Mouse (Mus musculus): ENCODE measurements around the gene Abcb5. TPM values are rescaled to one million over a fixed set of nuclear protein-coding genes. Genes with fewer than 3 reads are reported as not detected.

The Abcb5 gene
- polyA plus RNA-seq, 2 experiments: 0.03 TPM; not detected in 1

DNA sequence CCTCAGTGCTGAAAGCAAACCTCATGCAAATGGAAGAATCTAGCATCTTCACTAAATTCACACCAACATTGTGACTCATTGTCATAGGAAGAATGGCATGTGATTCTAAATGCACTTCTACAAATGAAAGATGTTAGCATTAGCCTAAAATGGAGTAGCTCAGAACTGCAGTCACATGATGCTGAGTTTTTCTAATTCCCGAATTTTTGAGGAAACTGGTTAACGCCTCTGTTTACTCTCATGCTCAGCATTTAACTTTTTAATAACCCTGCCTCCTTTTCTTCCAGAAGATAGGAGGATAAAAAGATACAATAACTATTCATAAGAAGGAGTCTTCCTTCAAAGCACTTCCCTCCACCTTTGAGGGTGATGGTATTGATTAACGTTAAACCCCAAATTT is 121.4 kb downstream of the Abcb5 start:
- Histone ChIP-seq H3K4me2 (replicated peaks; ENCODE audit: low read depth, low read length, severe bottlenecking) (no peak overlapping the region), H3K9me3 (ENCODE audit: control insufficient read depth, low read length) (no peaks in the 10 kb centered on the region), H3K4me1 (ENCODE audit: control insufficient read depth, insufficient read depth, low read length) (peaks cover 5% of the 10 kb centered on the region), H3K36me3 (ENCODE audit: control insufficient read depth, insufficient read depth, low read length) (no peaks in the 10 kb centered on the region), H3K9ac (ENCODE audit: low read depth, low read length, severe bottlenecking) (no peak overlapping the region), H3K4me3 (replicated peaks; ENCODE audit: low read length) (no peak overlapping the region), H3K27me3 (ENCODE audit: control insufficient read depth, insufficient read depth, low read length) (peaks cover 90% of the 10 kb centered on the region), H3K27ac (replicated peaks; ENCODE audit: low read depth, low read length) (no peak overlapping the region)
- DNase-seq (ENCODE audit: low spot score): no peak
- no peak for ATAC-seq (ENCODE audit: low FRiP score, low read depth)
- WGBS: 12% methylated on average over 3 of the region's 3 CpGs
- TF ChIP-seq POLR2A (IDR thresholded peaks at IDR 0.05; ENCODE audit: borderline replicate concordance, extremely low read depth, insufficient read depth, insufficient read length): no peak

DNA sequence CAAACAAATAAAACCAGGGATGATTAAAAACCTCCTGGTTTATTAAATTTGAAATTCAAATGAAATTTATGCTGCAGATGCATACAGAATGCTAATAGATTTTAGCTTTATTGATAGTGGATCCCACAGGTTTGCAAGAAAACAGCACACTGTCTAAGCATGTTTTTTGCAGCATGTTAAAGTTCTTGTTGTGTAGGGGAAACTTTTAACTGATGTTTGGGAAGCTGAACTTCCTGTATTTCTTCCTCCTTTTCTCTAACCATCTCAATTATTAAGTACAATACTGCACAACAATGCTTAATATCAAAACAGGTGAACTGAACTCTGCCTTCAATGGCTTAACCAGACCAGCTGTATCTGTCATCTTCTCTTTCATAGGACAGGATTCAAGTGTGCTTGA is 122.1 kb downstream of the Abcb5 start:
- Histone ChIP-seq H3K9me3 (ENCODE audit: control insufficient read depth, low read length) (no peaks in the 10 kb centered on the region), H3K27me3 (ENCODE audit: control insufficient read depth, insufficient read depth, low read length) (peaks cover 90% of the 10 kb centered on the region), H3K4me1 (ENCODE audit: control insufficient read depth, insufficient read depth, low read length) (peaks cover 5% of the 10 kb centered on the region), H3K27ac (replicated peaks; ENCODE audit: low read depth, low read length) (no peak overlapping the region), H3K36me3 (ENCODE audit: control insufficient read depth, insufficient read depth, low read length) (no peaks in the 10 kb centered on the region), H3K9ac (ENCODE audit: low read depth, low read length, severe bottlenecking) (no peak overlapping the region), H3K4me2 (replicated peaks; ENCODE audit: low read depth, low read length, severe bottlenecking) (no peak overlapping the region), H3K4me3 (replicated peaks; ENCODE audit: low read length) (no peak overlapping the region)
- no peak for ATAC-seq (ENCODE audit: low FRiP score, low read depth)
- no peak for DNase-seq (ENCODE audit: low spot score)
- no peak for TF ChIP-seq POLR2A (IDR thresholded peaks at IDR 0.05; ENCODE audit: borderline replicate concordance, extremely low read depth, insufficient read depth, insufficient read length)

DNA sequence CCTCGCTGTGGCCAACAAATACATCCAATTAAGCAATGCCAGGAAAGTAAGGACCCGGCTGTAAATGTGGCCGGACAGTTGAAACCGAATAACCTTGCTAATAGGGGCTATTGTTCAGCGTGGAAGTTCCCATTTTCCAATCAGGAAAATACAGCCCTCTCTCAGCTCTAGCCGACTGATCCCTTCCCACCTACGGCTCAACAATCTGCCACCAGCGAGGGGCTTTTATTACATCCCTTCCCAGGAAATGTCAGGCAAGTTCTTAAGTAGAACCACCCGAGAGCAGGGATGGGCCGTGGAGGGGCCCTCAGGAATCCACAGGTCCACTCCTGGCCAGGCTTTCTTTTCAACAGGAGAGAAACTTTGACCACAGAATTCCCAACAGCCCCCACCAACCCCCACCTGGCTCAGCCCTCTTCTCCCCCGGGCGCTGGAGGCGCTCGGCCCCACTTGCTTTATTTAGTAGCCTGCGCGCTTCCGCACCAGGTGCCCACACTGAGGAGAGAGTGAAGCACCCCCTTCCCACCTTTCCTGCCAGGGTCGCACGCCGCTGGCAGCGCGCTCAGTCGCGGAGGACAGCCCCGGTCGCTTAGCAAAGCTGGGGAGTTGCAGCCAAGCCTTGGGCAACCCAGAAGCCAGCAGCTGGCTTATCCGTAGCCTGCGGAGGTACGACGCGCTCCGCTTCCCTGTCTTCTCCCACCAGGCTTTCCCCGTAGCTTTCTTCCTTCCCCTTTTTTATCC is 123.4 kb downstream of the Abcb5 start:
- ATAC-seq (ENCODE audit: low FRiP score, low read depth) (no peak; the same call in 1 of the 2 replicates), DNase-seq (ENCODE audit: low spot score) (no peak)
- Histone ChIP-seq H3K4me2 (replicated peaks; ENCODE audit: low read depth, low read length, severe bottlenecking) (peak overlapping the region; percentile 34), H3K4me1 (ENCODE audit: control insufficient read depth, insufficient read depth, low read length) (peaks cover 5% of the 10 kb centered on the region), H3K9me3 (ENCODE audit: control insufficient read depth, low read length) (no peaks in the 10 kb centered on the region), H3K36me3 (ENCODE audit: control insufficient read depth, insufficient read depth, low read length) (no peaks in the 10 kb centered on the region), H3K27me3 (ENCODE audit: control insufficient read depth, insufficient read depth, low read length) (peaks cover 90% of the 10 kb centered on the region), H3K27ac (replicated peaks; ENCODE audit: low read depth, low read length) (no peak overlapping the region), H3K4me3 (replicated peaks; ENCODE audit: low read length) (peak overlapping the region; percentile 23), H3K9ac (ENCODE audit: low read depth, low read length, severe bottlenecking) (no peak overlapping the region)
- under 1% methylated on average over 33 of the region's 33 CpGs for WGBS
- no peak for TF ChIP-seq POLR2A (IDR thresholded peaks at IDR 0.05; ENCODE audit: borderline replicate concordance, extremely low read depth, insufficient read depth, insufficient read length)

DNA sequence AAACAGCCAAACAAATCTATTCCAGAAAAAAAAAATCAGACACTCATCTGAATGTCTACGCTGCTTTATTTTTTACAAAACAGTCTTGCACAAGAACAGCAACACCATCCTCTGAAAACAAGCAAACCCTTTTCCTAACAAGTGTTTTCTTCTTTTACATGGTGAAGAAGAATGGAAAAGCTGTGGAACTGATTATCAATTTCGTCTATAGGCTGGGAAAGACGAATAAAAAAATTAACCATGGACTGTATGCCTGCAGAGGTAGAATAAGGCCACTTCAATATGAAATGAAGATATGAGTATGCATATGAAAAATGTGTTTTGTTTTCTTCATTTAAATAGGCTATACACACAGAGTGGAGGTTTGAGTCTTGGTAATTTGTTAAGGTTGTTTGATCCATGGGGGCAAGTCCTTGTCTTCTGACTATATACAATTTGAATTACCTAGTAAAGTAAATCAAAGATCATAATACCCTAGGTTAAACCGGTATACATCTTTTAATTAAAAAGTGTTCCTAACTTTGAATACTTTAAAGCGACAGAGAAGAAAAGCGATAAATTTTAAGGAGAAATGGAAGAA is 124.2 kb downstream of the Abcb5 start:
- Histone ChIP-seq H3K27me3 (ENCODE audit: control insufficient read depth, insufficient read depth, low read length) (peaks cover 90% of the 10 kb centered on the region), H3K36me3 (ENCODE audit: control insufficient read depth, insufficient read depth, low read length) (no peaks in the 10 kb centered on the region), H3K4me2 (replicated peaks; ENCODE audit: low read depth, low read length, severe bottlenecking) (no peak overlapping the region), H3K27ac (replicated peaks; ENCODE audit: low read depth, low read length) (no peak overlapping the region), H3K4me1 (ENCODE audit: control insufficient read depth, insufficient read depth, low read length) (peaks cover 5% of the 10 kb centered on the region), H3K4me3 (replicated peaks; ENCODE audit: low read length) (no peak overlapping the region), H3K9ac (ENCODE audit: low read depth, low read length, severe bottlenecking) (no peak overlapping the region), H3K9me3 (ENCODE audit: control insufficient read depth, low read length) (no peaks in the 10 kb centered on the region)
- no peak for ATAC-seq (ENCODE audit: low FRiP score, low read depth)
- no peak for TF ChIP-seq POLR2A (IDR thresholded peaks at IDR 0.05; ENCODE audit: borderline replicate concordance, extremely low read depth, insufficient read depth, insufficient read length)
- no peak for DNase-seq (ENCODE audit: low spot score)
- 12% methylated on average over 6 of the region's 6 CpGs for WGBS

DNA sequence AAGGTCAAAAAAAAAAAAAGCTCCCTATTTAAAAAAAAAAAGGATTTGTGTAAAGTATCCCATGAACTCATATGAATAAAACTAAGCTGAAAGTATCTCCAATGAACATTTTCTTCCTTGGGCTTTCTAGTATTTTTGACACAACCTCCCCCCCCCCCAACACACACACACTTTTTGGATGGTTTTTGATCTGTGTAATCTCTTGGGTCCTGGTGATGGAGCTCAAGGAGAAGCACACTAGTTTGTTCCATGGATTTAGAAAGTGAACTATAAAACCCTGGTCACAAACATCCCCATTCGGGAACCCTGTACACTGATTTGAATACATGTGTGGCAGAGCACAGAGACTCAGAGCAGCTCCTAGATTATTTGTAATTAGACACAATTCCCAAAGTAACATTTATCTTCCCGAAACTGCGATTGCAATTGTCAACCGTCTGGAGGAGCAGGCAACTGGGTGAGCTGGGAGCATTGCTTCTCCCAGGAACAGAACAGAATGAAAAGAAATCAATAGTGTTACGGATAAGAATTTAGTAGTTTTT is 124.8 kb downstream of the Abcb5 start:
- WGBS: 9% methylated on average over 5 of the region's 5 CpGs
- no peak for DNase-seq (ENCODE audit: low spot score)

More for the DNA sequence above, 124.8 kb downstream of the Abcb5 start:
- H3K36me3 ChIP-seq (ENCODE audit: control insufficient read depth, insufficient read depth, low read length): no peaks in the 10 kb centered on the region
- H3K9me3 ChIP-seq (ENCODE audit: control insufficient read depth, low read length): no peaks in the 10 kb centered on the region
- no peak overlapping the region for H3K4me3 ChIP-seq (replicated peaks; ENCODE audit: low read length)
- peaks cover 90% of the 10 kb centered on the region for H3K27me3 ChIP-seq (ENCODE audit: control insufficient read depth, insufficient read depth, low read length)
- H3K4me1 ChIP-seq (ENCODE audit: control insufficient read depth, insufficient read depth, low read length): no peaks in the 10 kb centered on the region; the same call in 1 of the 2 replicates
- no peak overlapping the region for H3K4me2 ChIP-seq (replicated peaks; ENCODE audit: low read depth, low read length, severe bottlenecking)
- no peak for ATAC-seq (ENCODE audit: low FRiP score, low read depth)
- H3K27ac ChIP-seq (replicated peaks; ENCODE audit: low read depth, low read length): no peak overlapping the region
- TF ChIP-seq POLR2A (IDR thresholded peaks at IDR 0.05; ENCODE audit: borderline replicate concordance, extremely low read depth, insufficient read depth, insufficient read length): no peak
- no peak overlapping the region for H3K9ac ChIP-seq (ENCODE audit: low read depth, low read length, severe bottlenecking)

Data from limb, embryonic 14.5 days (tissue).